Mouse (Mus musculus) small intestine, adult 2 months (tissue): ENCODE results near the gene Uxs1.

Experiments used
- CTCF ChIP-seq: fragments of 200-500 bp; IDR thresholded peaks from 2 replicates; pipeline ENCODE4 v1.5.1; 2012; ENCODE audit warnings: low read depth, mild to moderate bottlenecking, control low read depth, inconsistent platforms, low read length, moderate library complexity, mixed read lengths; ENCODE audit not compliant: insufficient replicate concordance, insufficient read length; ENCODE audit errors: extremely low read depth
- POLR2A ChIP-seq: fragments of 200-500 bp; IDR thresholded peaks from 2 replicates; pipeline ENCODE4 v1.6.1; 2012; ENCODE audit warnings: low read depth, mild to moderate bottlenecking, control low read depth, inconsistent platforms, low read length, moderate library complexity

- TF ChIP-seq CTCF (no peak), POLR2A (no peak; the same call in 1 of the 2 replicates)
These were observed 418 bp downstream of the Uxs1 start for GRCm38 (mm10) chr1:43827002-43827762.
